Mouse (Mus musculus): ENCODE measurements around the gene 4931414P19Rik.

Gene 4931414P19Rik

DNA sequence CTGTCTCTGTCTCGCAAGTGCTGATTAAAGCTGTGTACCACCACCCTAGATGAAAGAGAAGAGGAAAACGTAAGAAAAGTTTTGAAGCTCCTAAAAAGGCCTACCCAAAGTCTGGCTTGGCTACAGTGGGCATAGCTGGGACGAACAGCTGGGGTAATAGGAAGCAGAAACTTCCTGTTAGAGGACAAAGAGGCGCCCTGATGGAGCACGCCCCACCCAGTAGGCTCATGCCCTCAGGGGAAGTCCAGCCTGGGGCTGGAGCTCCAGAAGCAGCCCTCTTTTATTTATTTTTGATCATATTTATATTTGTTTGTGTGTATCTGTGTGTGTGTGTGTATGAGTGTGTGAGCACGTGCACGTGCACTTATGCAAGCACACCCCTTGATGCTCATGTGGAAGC, 26.2 kb downstream of the 4931414P19Rik start:
- no peak for DNase-seq

DNA sequence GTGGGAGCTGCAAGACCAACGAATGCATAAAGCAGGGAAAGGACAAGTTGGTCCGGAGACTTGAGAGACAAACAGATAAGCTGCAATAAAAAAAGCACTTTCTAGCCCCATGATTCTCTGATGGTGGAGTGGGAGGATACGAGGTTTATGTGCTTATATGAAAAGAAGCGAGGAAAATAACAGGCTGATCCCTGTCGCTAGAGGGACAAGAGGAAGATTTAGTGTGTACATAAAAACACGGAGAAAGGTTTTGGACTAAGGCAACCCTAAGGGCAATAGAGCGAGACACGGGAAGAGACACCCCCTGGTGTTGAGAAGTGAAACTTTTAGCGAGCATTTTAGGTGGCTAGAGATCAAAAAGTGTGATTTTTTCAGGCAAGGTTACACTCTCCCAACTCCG, 27.7 kb downstream of the 4931414P19Rik start:
- peak; percentile 45 to 66 for DNase-seq

DNA sequence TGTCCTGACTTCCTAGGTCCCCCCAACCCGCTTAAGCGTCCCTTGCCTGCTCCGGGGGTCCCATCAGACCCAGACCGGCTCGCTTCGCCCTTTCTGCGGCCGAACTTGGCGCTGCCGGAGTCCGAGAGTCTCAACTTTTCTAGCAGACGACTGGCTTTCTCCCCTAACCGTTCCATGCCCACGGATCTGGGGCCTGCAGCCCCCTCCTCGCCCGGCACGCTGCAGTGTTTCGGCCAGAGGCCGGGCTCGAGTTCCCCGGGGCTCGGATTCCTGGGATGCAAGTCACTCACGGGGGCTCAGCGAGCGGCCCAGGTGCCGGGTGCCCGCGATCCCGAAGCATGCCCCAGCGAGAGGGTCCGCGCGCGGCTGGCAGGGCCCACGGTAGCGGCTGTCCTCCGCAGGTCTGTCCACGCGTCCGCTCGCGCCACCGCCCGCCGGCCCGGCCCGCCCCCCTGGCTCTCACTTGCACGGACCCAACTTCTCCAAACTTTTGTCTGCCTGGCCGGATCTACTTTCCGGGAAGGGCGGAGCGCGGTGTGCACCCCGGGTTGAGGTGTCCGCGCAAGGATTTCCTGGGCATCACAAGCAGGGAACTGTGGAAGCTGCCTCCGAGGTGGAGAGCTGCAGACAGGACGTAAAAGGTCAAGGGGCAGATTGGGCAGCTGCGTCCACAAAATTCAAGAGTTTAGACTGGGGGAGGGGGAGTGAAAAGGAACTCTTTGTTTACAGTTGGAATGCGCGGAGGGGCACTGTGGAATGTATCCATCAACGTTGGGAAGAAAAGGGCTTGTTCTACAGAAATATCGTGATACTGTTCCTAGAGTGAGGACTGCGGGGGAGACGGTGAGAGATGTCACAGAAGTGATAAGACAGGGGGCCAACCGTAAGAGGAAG, 28.5 kb downstream of the 4931414P19Rik start, which contains the start of gene Ajuba:
TSS of gene Ajuba (minus strand) at position 470 of the 894 bp plus-strand sequence.
- DNase-seq, result peak; percentile 93 to 96

DNA sequence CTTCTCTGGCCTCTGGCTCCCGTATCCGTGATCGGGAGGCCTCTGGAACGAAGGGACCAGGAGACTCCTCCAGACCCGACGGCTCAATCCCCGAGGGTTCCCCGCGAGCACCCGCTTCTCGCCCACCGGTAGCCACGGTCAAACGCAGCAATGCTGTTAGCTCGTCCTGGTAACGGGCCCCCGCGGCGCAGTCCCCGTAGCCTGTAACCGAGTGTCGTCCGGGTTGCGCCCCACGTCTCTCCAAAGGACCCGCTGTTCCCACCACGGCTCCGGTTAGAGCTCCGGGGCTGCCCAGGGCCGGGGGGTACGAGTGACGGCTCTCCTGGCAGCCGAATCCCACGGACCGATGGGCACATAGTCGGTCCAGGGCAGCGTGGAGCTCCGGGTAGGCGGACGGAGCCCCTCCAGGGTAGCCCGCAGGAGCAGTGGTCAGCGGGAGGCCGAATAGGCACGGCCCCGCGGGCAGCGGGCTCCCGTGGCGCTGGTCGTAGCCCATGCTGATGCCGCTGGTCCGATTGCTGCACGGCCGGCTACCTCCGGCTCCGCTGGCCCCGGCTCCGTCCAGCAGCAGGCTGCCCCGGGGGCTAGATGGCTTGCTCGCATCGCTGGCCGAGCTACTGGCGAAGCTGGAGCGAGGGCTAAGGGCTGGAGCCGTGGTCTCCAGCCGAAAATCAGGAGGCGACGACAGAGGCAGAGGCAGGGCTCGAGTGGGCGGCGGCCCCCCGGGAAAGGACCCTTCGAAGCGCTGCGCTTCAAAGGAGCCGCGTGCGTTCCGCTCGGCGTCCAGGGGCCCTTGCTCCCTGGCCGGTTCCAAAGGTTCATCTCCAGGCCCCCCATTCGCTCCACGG, 29.3 kb downstream of the 4931414P19Rik start:
- peak; percentile 67 to 78 for DNase-seq

DNA sequence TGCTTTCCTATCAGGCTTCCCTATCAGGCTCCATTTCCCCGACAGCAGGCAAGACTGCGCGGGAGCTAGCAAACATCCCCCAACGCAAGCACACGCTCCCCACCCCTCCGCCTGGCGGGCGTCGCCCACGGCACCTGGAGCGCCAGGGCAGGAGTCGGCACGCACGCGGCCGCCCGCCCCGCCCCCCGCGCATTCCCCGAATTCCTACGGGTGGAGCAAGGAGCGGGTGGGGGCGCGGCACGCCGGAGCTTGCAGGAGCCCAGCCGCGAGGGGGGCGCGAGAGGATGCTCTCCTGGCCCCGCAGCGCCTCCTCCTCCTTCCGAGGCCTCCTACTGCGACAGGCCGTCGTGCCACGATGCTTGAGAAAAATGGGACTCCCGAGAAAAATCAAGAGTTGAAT, 30.2 kb downstream of the 4931414P19Rik start:
- DNase-seq, result peak; percentile 94 to 96

DNA sequence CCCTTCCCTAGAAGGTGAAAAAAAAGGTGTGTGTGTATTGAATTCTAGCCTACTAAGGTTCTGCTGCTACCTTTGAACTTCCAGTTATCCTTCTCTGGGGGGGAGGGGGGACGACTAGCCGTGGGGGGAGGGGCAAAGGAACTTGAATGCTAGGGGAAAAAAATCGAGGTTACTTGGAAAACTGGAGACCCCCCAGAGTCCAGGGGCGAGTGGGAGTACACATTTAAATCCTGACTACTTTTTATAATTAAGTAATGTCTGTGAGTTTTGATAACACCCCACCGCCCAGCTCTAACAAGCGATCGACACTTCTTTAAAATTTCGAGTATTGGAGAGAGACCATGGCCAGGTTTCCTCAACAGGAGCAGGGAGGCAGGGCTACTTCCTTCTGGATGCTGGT, 30.8 kb downstream of the 4931414P19Rik start:
- no peak for DNase-seq

DNA sequence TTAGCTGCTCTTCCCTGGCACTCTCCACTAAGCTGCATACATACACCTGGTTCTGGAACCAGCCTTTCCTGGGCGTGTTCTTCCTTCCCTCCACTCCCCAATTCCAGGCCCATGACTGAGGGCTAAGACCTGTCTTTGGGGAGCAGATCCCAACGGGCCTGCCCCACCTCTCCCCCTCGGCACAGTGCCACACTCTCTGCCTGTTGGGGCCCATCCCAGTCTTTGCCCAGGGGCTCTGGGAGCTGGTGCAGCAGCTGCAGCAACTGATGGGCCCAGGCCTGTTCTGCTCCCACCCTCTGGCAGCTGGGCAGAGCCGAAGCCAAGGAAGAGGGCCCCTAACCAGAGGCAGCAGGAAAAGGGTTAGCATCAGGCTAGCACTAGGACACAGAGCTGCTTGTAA, 31.5 kb downstream of the 4931414P19Rik start:
- peak; percentile 39 to 42 for DNase-seq

DNA sequence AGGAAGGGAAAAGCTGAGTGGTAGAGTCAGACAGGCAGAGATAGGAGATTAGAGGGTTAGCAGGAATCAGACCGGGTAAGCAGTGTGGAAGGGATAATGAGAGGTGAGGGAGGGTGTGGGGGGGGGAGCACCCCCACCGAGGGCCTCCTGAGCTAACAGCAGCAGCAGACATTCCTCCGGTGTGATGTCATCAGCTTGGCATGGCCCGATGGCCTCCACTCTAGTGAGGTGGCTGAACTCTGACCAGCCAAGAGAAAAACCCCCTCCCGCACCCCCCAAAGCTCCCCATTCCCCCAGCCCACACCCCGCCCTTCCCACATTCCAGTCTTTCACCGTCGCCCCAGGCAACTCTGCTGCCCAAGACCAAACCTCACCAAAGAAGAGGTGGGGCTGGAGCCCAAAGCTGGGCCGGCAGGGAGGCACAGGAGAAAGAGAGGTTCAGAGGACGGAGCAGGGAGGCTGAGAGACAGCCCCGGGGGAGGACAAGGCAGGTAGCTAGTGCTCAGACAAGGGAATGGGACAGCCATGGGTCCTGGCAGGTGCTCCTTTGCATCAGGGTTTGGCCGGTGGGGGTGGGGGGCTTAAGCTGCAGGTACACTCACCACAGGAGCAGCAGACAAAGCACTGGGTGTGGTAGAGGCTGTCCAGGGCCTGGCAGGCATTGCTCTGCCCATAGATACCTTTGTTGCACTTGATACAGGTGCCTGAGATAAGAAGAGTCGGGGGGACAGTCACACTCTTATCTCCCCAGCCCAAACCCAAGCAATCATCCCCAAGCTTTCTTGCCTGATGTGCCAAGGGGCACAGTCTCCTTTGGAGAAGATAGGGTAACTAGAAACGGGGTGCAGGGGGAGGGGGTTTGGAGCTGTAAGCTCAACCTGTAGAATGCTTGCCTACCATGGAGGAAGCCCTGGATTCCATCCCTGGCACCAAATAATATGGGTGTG, 32.7 kb downstream of the 4931414P19Rik start:
- peak; percentile 76 to 87 for DNase-seq

DNA sequence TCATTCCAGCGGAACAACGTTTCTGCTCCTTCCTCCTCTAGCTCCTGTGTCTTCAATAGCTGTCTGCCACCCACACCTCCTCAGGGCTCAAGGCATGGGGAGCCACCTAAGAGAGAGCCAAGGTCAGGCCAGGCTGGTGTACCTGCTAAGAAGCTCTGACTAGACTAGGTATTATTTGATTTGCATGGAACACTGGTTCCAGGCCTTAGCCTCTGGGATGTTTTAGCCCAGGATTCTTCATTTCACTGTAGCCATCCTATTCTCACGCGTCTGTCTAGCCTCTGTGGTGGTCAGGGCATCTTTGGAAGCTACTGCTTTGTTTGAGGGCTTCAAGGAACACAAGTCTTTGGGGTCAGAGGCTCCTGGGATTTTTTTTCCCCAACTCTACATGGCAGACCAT, 33.7 kb downstream of the 4931414P19Rik start:
- DNase-seq, result no peak

DNA sequence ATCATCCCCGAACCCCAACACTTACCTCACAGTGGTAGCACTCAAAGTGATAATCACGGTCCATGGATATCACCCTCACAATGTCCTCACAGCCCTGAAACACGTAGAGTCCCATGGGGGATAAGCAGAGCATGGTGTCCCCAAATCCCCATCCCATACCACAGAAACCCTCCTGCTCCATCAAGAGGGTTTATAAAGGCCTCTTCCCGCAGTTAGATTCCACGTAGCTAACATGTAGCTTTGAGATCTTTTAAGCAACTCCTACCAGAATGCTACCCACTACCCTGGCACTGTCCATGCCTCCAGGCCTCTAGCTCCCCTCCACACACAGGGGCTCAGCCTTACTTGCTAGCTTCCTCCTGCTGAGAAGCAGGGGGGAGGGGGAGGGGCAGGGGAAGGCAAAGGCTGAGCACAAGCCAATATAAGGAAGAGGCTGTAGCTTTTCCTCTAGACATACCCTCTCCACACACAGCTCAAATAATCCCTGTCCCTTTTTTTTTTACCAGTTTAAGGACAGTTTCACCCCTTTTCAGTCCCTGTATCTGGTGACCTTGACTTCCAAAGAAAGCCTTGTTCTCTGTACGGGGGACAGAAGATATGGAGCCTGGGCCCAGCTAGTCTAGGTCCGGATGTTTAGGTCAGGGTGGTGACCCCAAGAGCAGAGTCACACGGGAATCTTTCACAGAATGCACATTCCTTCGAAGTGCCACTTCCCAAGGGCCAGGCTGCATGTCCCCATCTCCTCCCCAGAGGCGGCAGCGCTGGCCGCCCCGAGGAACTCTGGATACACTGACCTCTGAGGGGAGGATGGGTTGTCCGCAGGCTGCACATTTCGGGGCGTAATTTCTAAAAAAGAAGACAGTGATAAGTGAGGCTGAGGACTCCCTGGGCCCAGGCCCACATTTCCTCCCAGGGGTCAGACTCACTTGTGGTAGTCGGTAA, 36.1 kb downstream of the 4931414P19Rik start:
- DNase-seq, result peak in 1 of 2 experiments; percentile 47

DNA sequence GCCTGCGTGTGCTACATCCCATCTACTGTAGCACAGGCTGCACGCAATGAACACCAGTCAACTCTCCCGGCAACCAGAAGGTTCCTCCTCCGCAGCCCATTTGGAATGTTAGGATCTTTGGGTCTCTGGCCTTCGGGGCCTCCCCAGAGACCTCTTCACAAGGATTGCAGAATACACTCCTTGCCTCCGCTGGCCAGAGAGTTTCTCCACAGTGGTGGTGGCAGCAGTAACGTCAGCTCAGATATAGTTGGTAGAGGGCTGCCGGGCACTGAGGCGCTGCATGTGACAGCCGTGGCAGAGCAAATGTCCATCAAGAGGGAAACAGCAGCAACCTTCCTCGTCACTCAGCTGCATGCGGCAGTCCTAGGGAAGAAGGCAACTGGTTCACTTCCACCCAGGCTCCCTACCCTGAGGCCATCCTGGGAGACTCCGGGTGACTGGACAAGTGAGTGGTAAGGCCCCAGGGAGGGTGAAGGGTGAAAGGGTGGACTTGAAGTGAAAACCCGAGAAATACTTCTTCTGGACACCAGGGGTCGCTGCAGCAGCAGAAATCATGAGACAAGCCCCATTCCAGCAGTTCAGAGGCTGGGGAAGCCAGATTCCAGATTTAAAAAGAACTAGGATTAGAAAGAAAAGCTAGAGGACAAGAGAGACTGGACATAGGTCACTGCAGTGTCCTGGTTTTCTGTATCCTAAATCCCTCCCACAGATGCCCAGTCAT, 36.9 kb downstream of the 4931414P19Rik start:
- peak; percentile 83 to 86 for DNase-seq

DNA sequence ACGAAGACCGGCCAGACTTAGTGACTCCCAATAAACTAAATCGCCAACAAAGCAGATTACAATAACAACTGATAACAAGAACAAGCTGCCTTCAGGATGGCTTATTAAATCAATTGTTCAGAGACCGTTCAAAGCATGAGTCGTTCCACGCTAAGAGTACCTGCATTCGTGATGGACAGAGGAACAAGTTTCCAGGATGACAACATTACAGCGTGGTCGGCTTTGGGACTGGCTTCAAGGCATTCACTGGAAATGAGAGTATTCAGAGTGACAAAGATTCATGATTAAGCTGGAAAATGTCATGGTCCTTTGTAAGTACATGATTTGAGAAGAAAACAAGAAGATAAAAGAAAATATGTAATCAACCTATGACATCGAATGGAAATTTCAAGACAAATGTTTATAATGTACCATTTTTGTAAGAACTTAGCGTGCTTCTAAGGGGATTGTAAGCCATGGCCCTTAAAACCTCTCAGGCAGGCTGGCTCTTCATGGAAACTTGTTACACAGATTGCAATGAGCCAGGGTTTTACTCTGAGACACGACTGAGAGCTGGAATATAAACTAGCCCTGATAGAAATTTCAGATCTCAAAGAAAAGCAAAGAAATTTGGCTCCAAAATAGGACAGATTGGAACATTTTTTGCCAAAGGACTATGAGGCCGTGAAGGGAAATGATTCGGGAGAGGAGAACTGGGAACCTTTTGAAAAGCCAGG, 45.1 kb downstream of the 4931414P19Rik start:
- no peak for DNase-seq

DNA sequence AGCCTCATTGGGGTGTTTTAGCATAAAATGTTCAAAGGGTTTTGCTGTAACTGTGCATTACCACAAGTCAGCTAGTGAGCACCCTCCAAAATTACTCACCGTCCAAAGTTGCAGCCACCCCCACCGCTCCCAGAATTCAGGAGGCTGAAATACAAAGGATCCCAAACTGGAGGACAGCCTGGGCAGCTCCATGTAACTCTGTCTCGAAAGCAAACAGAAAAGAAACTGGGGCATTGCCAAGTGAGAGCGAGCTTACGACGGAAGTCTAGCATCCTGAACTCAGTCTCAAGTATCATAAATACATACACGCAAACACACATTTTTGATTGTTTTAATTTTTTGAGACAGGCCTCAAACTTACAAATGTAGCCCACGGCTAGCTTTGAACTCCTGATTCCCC, 48.5 kb downstream of the 4931414P19Rik start:
- no peak for DNase-seq

DNA sequence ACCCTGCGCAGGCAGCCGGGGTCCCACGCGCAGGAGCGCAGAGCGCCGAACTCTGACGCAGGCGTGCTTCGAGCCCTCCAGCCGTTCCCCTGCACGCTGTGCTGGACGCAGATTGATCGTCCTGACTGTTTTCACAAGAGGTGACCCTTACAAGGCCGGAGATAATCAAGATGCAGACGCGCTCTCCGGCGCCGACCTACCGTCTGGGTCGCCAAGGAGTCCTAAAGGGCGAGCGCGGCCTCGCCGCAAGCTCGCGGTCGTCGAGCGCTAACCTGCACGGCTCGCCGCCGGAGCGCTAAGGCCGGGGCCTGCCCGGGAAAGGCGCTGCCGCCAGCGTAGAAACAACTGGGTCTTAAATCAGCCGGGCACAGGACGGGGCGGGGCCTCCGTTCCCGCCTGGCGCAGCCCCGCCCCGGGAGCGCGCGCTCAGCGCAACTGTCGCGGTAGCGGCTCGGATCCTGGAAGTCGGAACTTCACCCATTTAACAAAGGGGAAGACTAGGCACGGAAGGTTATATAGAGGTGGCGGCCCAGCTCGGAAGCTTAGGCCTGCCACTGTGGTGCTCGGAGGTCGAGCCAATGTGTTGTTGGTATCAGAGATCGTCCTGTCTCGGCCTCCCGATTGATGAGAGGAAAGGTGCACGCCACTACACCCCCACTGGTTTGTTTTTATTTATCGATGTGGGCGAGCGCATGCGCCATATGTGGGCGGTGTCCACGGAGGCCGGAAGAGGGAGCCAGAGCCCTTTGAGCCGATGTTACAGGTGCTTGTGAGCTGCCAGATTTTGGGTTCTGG, 51.6 kb downstream of the 4931414P19Rik start, which contains the start of gene Haus4:
TSS of gene Haus4 (minus strand) at position 642 of the 795 bp plus-strand sequence.
- DNase-seq, result peak; percentile 88 to 94

DNA sequence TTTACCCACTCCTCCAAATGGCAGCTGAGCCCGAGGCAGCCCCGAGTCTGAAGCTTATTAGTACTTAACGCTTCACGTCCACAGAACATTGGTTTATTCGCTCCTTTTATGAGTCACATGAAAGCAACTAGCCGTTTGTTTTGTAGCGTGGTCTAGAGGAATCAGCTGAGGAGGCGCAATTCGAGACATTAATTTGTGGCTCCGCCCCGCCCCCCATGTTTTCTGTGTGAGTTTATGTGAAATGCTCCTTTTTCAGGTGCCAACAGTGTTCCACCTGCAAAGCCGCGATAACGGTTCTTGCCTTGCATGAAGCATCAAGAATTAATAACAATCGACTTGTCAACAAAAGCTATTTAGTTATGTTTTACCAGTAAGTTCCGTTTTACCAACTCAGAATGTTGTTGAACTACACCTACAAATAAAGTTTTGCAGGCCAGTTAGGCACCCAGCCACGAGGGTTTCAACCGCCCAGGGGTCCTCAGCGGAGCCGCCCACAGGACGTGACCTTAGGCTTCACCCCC, 52.3 kb downstream of the 4931414P19Rik start:
- peak; percentile 48 to 62 for DNase-seq

DNA sequence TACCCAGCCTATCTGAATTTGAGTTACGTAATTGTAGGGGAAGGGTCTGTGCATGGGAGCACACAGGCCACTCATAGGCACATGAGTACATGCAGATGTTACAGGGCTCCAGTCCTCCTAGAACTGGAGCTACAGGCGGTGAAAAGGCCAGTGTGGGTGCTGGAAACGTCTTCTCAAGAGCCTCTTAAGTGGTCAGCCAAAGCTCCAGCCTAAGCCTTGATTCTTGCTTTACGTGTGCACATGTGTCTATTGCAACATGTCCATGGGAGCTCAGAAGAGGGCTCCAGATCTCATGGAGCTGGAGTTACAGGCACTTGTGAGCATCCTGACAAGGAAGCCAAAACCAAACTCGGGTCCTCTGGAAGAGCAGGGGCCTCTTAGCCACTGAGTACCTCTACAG, 61.1 kb downstream of the 4931414P19Rik start:
- no peak for DNase-seq

DNA sequence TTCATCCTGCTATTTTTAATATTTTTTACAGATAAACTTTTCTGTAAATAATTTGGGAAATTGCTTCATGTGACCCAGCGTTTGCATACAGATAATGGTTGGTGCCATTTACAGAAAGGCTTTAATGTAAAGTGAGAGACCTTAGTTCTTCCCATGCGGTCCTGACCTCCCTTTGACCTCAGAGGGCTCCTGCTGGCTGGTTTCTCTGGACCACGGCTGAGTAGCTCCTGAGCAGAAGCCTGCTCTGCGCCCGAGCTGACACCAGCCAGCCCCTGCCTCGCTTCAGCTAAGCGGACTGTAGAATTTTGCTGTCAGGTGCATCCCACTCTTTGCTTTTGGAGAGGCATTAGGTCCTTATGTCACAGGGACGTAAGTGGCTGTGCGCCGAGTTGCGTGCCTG, 65.0 kb downstream of the 4931414P19Rik start:
- peak; percentile 17 to 51 for DNase-seq

DNA sequence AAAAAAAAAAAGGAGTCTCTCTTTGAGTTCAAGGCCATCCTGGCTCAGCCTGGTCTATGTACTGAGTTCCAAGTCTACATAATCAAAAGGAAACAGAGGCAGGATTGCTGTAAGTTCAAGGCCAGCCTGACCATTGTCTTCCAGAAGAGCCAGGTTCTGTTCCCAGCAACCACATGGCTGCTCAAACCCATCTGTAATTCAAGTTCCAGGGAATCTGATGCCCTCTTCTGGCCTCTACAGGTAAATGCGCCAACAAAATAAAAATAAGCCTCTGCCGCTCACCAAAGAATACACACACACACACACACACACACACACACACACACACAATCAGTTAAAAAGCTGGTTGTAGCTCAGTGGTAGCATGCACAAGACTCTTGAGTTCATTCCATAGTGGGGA, 67.2 kb downstream of the 4931414P19Rik start:
- no peak for DNase-seq

All from kidney, postnatal 4 days (tissue).